9 mouse cellular contexts compared by ENCODE assay signal in genomic region chr3:103683234-103683965, GRCm38 (mm10). TPM values are rescaled to one million over a fixed set of nuclear protein-coding genes. Genes with fewer than 3 reads are reported as not detected.
DNase-seq lines count a peak whose midpoint lies in the region; ATAC-seq and TF ChIP-seq lines count a peak whose summit lies in the region.
"Had no signal": no experiment of that assay in that cellular context is flagged by ENCODE, and none has a peak within 500 bp of the region (broad histone marks: within the 10 kb centered on the region; RNA-seq: fewer than 3 reads in every experiment).

No protein-coding gene starts in this region.

- no peak for TF ChIP-seq EP300 in CH12.LX (IDR thresholded peaks at IDR 0.05; ENCODE audit: low read length)

- H3K4me2 ChIP-seq in CH12.LX (ENCODE audit: insufficient read depth, low read depth, poor library complexity, severe bottlenecking) = no peak overlapping the region
- H3K4me2 ChIP-seq in embryonic facial prominence, embryonic 12.5 days (replicated peaks) = peak overlapping the region; percentile 27
- H3K4me2 ChIP-seq in neural tube, embryonic 14.5 days (ENCODE audit: low read depth, low read length) = peak overlapping the region; percentile 36

- H3K79me2 ChIP-seq in CH12.LX (replicated peaks; ENCODE audit: control insufficient read depth, extremely low read depth, insufficient read depth, poor library complexity, severe bottlenecking) = no peaks in the 10 kb centered on the region

- 5% methylated on average over 21 of the region's 21 CpGs for WGBS in embryonic facial prominence, embryonic 12.5 days
- WGBS in neural tube, embryonic 14.5 days = 2% methylated on average over 21 of the region's 21 CpGs

- no peak overlapping the region for H3K4me3 ChIP-seq in CH12.LX (replicated peaks in 1 of 3; ENCODE audit: low read depth in 2 of 3, low read length in 2 of 3, poor library complexity in 1 of 3)
- no peak overlapping the region for H3K4me3 ChIP-seq in embryonic facial prominence, embryonic 12.5 days
- H3K4me3 ChIP-seq in neural tube, embryonic 14.5 days (ENCODE audit: low read depth, low read length) = peak overlapping the region; percentile 2; the same call in 1 of the 2 replicates

- H3K27me3 ChIP-seq in CH12.LX (replicated peaks) = no peaks in the 10 kb centered on the region
- H3K27me3 ChIP-seq in embryonic facial prominence, embryonic 12.5 days = peaks cover 6% of the 10 kb centered on the region; the same call in 1 of the 2 replicates
- H3K27me3 ChIP-seq in neural tube, embryonic 14.5 days (ENCODE audit: control insufficient read depth, insufficient read depth, low read length) = no peaks in the 10 kb centered on the region

- intact Hi-C loops in heart, postnatal 10 days (cut with DNase I) = no loop called here

- ATAC-seq in cerebellum, adult (ENCODE audit: insufficient number of reproducible peaks, low FRiP score, low TSS enrichment) = no peak
- no peak for ATAC-seq in embryonic facial prominence, embryonic 12.5 days (ENCODE audit: insufficient number of reproducible peaks, insufficient read depth, low FRiP score, low TSS enrichment)
- ATAC-seq in neural tube, embryonic 14.5 days (ENCODE audit: low read depth) = peak; percentile 56; the same call in 1 of the 2 replicates

- H3K36me3 ChIP-seq in CH12.LX (replicated peaks in 1 of 2; ENCODE audit: control insufficient read depth in 1 of 2, insufficient read depth in 1 of 2, low read length in 1 of 2) = no peaks in the 10 kb centered on the region
- no peaks in the 10 kb centered on the region for H3K36me3 ChIP-seq in embryonic facial prominence, embryonic 12.5 days
- no peaks in the 10 kb centered on the region for H3K36me3 ChIP-seq in neural tube, embryonic 14.5 days (ENCODE audit: control insufficient read depth, insufficient read depth, low read length)

- dilution Hi-C loops in CH12.LX (cut with MboI; ENCODE audit: extremely low pct_ligation_motif_present, extremely low pct_unique_long_range_greater_than_20kb, low sequenced_read_pairs) = no loop called here

- H3K9me3 ChIP-seq in CH12.LX (replicated peaks; ENCODE audit: low read length) = peaks cover 5% of the 10 kb centered on the region
- no peaks in the 10 kb centered on the region for H3K9me3 ChIP-seq in embryonic facial prominence, embryonic 12.5 days
- H3K9me3 ChIP-seq in neural tube, embryonic 14.5 days (ENCODE audit: control insufficient read depth, low read length) = no peaks in the 10 kb centered on the region

- no peak for TF ChIP-seq RAD21 in CH12.LX (IDR thresholded peaks at IDR 0.05; ENCODE audit: low read depth, low read length)

- no peak overlapping the region for H3K9ac ChIP-seq in CH12.LX (ENCODE audit: insufficient read depth, low read depth)
- H3K9ac ChIP-seq in embryonic facial prominence, embryonic 12.5 days = no peak overlapping the region
- H3K9ac ChIP-seq in neural tube, embryonic 14.5 days (replicated peaks; ENCODE audit: low read depth, low read length) = no peak overlapping the region

- H3K27ac ChIP-seq in CH12.LX (ENCODE audit: insufficient read depth, low read depth) = no peak overlapping the region
- H3K27ac ChIP-seq in embryonic facial prominence, embryonic 12.5 days = no peak overlapping the region
- H3K27ac ChIP-seq in neural tube, embryonic 14.5 days (ENCODE audit: low read depth, low read length) = no peak overlapping the region

- no peak for TF ChIP-seq POLR2A in CH12.LX (IDR thresholded peaks at IDR 0.05; ENCODE audit: low read depth, low read length)

- no peak for TF ChIP-seq CTCF in CH12.LX (conservative IDR thresholded peaks at IDR 0.05 in 1 of 2, IDR thresholded peaks at IDR 0.05 in 1 of 2; ENCODE audit: low read depth in 2 of 2, low read length in 2 of 2)

- in situ Hi-C loops in CH12.LX (cut with MboI; ENCODE audit: low pct_ligation_motif_present, low pct_unique_long_range_greater_than_20kb, low sequenced_read_pairs) = no loop called here

- peaks cover 8 to 24% of the 10 kb centered on the region in 2 experiments for H3K4me1 ChIP-seq in CH12.LX (ENCODE audit: control insufficient read depth in 1 of 2, insufficient read depth in 2 of 2)
- peaks cover 8% of the 10 kb centered on the region for H3K4me1 ChIP-seq in embryonic facial prominence, embryonic 12.5 days
- H3K4me1 ChIP-seq in neural tube, embryonic 14.5 days (ENCODE audit: control insufficient read depth, insufficient read depth, low read length) = peaks cover 12% of the 10 kb centered on the region

- DNase-seq in cerebellum, adult 18-20 months = peak; percentile 6 to 13
- DNase-seq in CH12.LX (ENCODE audit: extremely low read depth) = peak; percentile 25
- DNase-seq in left cerebral cortex, adult 18-20 months (ENCODE audit: low spot score in 2 of 2) = peak; percentile 40 to 58
- no peak for DNase-seq in ovary, postnatal 10 days (ENCODE audit: low spot score)
- no peak for DNase-seq in heart, postnatal 10 days

TF ChIP-seq in CH12.LX, 34 proteins besides CTCF, POLR2A, EP300 and RAD21:
- no peak for TF ChIP-seq CHD1 (IDR thresholded peaks at IDR 0.05; ENCODE audit: low read depth, low read length)
- TF ChIP-seq MEF2A (IDR thresholded peaks at IDR 0.05; ENCODE audit: borderline replicate concordance, low read depth, low read length) = no peak
- no peak for TF ChIP-seq ZKSCAN1 (IDR thresholded peaks at IDR 0.05; ENCODE audit: borderline replicate concordance, low read depth, low read length)
- no peak for TF ChIP-seq MYC (IDR thresholded peaks at IDR 0.05; ENCODE audit: low read depth, low read length)
- no peak for TF ChIP-seq USF1 (IDR thresholded peaks at IDR 0.05; ENCODE audit: low read depth, low read length)
- no peak for TF ChIP-seq ETS1 (conservative IDR thresholded peaks at IDR 0.05; ENCODE audit: low read depth, low read length)
- no peak for TF ChIP-seq JUND (conservative IDR thresholded peaks at IDR 0.05; ENCODE audit: low read depth, low read length)
- no peak for TF ChIP-seq USF2 (conservative IDR thresholded peaks at IDR 0.05; ENCODE audit: low read depth, low read length)
- no peak for TF ChIP-seq TBP (conservative IDR thresholded peaks at IDR 0.05; ENCODE audit: low read depth, low read length)
- TF ChIP-seq ZMIZ1 (IDR thresholded peaks at IDR 0.05; ENCODE audit: low read depth, low read length) = no peak
- TF ChIP-seq POLR2AphosphoS2 (IDR thresholded peaks at IDR 0.05; ENCODE audit: low read depth, low read length) = no peak
- TF ChIP-seq IRF4 (IDR thresholded peaks at IDR 0.05; ENCODE audit: low read depth, low read length) = no peak
- no peak for TF ChIP-seq CHD2 (IDR thresholded peaks at IDR 0.05; ENCODE audit: low read length)
- TF ChIP-seq UBTF (IDR thresholded peaks at IDR 0.05; ENCODE audit: low read depth, low read length) = no peak
- no peak for TF ChIP-seq SIN3A (IDR thresholded peaks at IDR 0.05; ENCODE audit: low read length)
- TF ChIP-seq MAX (IDR thresholded peaks at IDR 0.05; ENCODE audit: low read length) = no peak
- no peak for TF ChIP-seq JUN (IDR thresholded peaks at IDR 0.05; ENCODE audit: insufficient read depth, low read depth, low read length)
- TF ChIP-seq RCOR1 (conservative IDR thresholded peaks at IDR 0.05; ENCODE audit: low read depth, low read length) = no peak
- no peak for TF ChIP-seq SMC3 (IDR thresholded peaks at IDR 0.05; ENCODE audit: low read depth, low read length)
- no peak for TF ChIP-seq MAFK (IDR thresholded peaks at IDR 0.05; ENCODE audit: insufficient replicate concordance, low read length)
TF ChIP-seq in CH12.LX: peak in this region for 0.

RNA-seq across cellular contexts. Expression of gene Atg4a-ps, which starts 37.5 kb away (rescaled TPM):
- total RNA-seq in CH12.LX (2012; rRNA removed) = 0.46 and 0.64 TPM in 2 replicates
- total RNA-seq in CH12.LX (2014; rRNA removed) = 5.7 and 6.6 TPM in 2 replicates
- polyA plus RNA-seq in CH12.LX (2012; ENCODE audit: insufficient read length, low read depth) = 2.1 and 4.0 TPM in 2 replicates
- 0.13 and 0.23 TPM in 2 replicates for polyA plus RNA-seq in embryonic facial prominence, embryonic 12.5 days (2016; fragmentation: Nextera tagmentation; extraction: Ambion mirVana)
- total RNA-seq in left cerebral cortex, adult 18-20 months (2021) = under 1 TPM in 1 of 2 experiments, not detected in 1; 0.45 TPM
- 0.26 TPM in 1 of 2 replicates, not detected in the other for polyA plus RNA-seq in neural tube, embryonic 14.5 days (2014; fragmentation: Nextera tagmentation; extraction: Ambion mirVana)
- 1 to 10 TPM in 1 of 2 experiments, not detected in 1; 1.5 TPM for total RNA-seq in heart, postnatal 10 days (2021)

RNA-seq across cellular contexts. Expression of gene Olfml3, which starts 54.4 kb away (rescaled TPM):
- total RNA-seq in CH12.LX (2012; rRNA removed) = 14.0 and 16.0 TPM in 2 replicates
- total RNA-seq in CH12.LX (2014; rRNA removed) = 18.3 and 19.7 TPM in 2 replicates
- polyA plus RNA-seq in CH12.LX (2012; ENCODE audit: insufficient read length, low read depth) = 33.3 and 34.0 TPM in 2 replicates
- 34.9 and 36.9 TPM in 2 replicates for polyA plus RNA-seq in embryonic facial prominence, embryonic 12.5 days (2016; fragmentation: Nextera tagmentation; extraction: Ambion mirVana)
- 10 to 100 TPM; 11.9 to 13.4 TPM for total RNA-seq in left cerebral cortex, adult 18-20 months (2021)
- 3.3 and 15.7 TPM in 2 replicates for polyA plus RNA-seq in neural tube, embryonic 14.5 days (2014; fragmentation: Nextera tagmentation; extraction: Ambion mirVana)
- total RNA-seq in heart, postnatal 10 days (2021) = 1 to 10 TPM; 7.6 to 7.9 TPM

RNA-seq across cellular contexts. Expression of gene Gm10964, which starts 55.8 kb away (rescaled TPM):
- not detected in 2 replicates for total RNA-seq in CH12.LX (2012; rRNA removed)
- not detected in 2 replicates for total RNA-seq in CH12.LX (2014; rRNA removed)
- polyA plus RNA-seq in CH12.LX (2012; ENCODE audit: insufficient read length, low read depth) = not detected in 2 replicates
- not detected in 2 replicates for polyA plus RNA-seq in embryonic facial prominence, embryonic 12.5 days (2016; fragmentation: Nextera tagmentation; extraction: Ambion mirVana)
- total RNA-seq in left cerebral cortex, adult 18-20 months (2021) = not detected
- polyA plus RNA-seq in neural tube, embryonic 14.5 days (2014; fragmentation: Nextera tagmentation; extraction: Ambion mirVana) = not detected in 2 replicates
- total RNA-seq in heart, postnatal 10 days (2021) = not detected
- total RNA-seq: neutrophil, adult 5-6 weeks had no signal

Comparison
In these comparisons a context has a peak if more than half of its experiments do, and no peak if none do; other contexts are left out.
1. DNase-seq: peak in cerebellum, adult 18-20 months (2 of 2), CH12.LX (single experiment) and left cerebral cortex, adult 18-20 months (2 of 2); none in ovary, postnatal 10 days (single experiment) and heart, postnatal 10 days (0 of 2).